Comparison of ENCODE assay signal across 12 mouse cellular contexts in the genomic region with DNA sequence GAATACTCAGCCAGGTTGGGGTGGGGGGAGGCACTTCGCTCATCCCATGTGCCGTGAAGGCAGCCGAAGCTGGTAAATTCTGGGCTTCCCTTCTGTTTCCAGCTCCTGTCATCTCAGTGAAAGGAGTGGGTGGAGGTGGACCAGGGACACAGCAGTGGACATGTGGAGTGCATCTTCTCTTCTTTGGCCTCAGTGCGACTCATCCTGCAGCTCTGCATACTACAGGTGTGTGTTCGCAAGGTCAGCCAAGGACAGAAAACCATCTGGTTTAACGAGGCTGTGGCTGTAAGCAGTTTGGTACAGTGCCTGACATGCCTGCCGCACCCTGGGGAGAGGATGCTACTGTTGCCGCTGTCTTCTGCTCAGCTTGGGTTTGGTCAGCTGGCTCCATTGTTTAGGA.
DNase-seq lines count a peak whose midpoint lies in the region; ATAC-seq lines count a peak whose summit lies in the region.
"Had no signal": no experiment of that assay in that cellular context is flagged by ENCODE, and none has a peak within 500 bp of the region (broad histone marks: within the 10 kb centered on the region; RNA-seq: fewer than 3 reads in every experiment).

No protein-coding gene starts in this region.

- no peaks in the 10 kb centered on the region for H3K27me3 ChIP-seq in hindbrain, embryonic 16.5 days (replicated peaks; ENCODE audit: control insufficient read depth, insufficient read depth, low read length)
- no peaks in the 10 kb centered on the region for H3K27me3 ChIP-seq in neural tube, embryonic 14.5 days (ENCODE audit: control insufficient read depth, insufficient read depth, low read length)
- no peaks in the 10 kb centered on the region for H3K27me3 ChIP-seq in liver, embryonic 12.5 days (replicated peaks)
- H3K27me3 ChIP-seq: embryonic facial prominence, embryonic 12.5 days; intestine, embryonic 15.5 days had no signal

- peak overlapping the region; percentile 18; the same call in 1 of the 2 replicates for H3K4me2 ChIP-seq in hindbrain, embryonic 16.5 days (ENCODE audit: low read length)
- no peak overlapping the region for H3K4me2 ChIP-seq in neural tube, embryonic 14.5 days (ENCODE audit: low read depth, low read length)
- no peak overlapping the region for H3K4me2 ChIP-seq in liver, embryonic 12.5 days
- H3K4me2 ChIP-seq: embryonic facial prominence, embryonic 12.5 days; intestine, embryonic 15.5 days had no signal

- WGBS in hindbrain, embryonic 16.5 days = 60% methylated on average over 8 of the region's 8 CpGs
- WGBS in neural tube, embryonic 14.5 days = 60% methylated on average over 8 of the region's 8 CpGs
- WGBS in liver, embryonic 12.5 days (ENCODE audit: insufficient replicate concordance) = 79% methylated on average over 8 of the region's 8 CpGs

- no peak overlapping the region for H3K9ac ChIP-seq in hindbrain, embryonic 16.5 days (ENCODE audit: low read depth, low read length)
- H3K9ac ChIP-seq in neural tube, embryonic 14.5 days (replicated peaks; ENCODE audit: low read depth, low read length) = 0 out of 2 replicates have a peak overlapping the region, but pooled peaks have one; percentile 18
- H3K9ac ChIP-seq in liver, embryonic 12.5 days = no peak overlapping the region
- H3K9ac ChIP-seq: embryonic facial prominence, embryonic 12.5 days; heart, embryonic 13.5 days; intestine, embryonic 15.5 days had no signal

- no peak for ATAC-seq in hindbrain, embryonic 16.5 days
- ATAC-seq in neural tube, embryonic 14.5 days (ENCODE audit: low read depth) = peak; percentile 1; the same call in 1 of the 2 replicates
- no peak for ATAC-seq in liver, embryonic 12.5 days
- ATAC-seq: intestine, embryonic 15.5 days had no signal

- DNase-seq in layer of hippocampus, adult 11-12 months (ENCODE audit: low spot score) = peak; percentile 31
- DNase-seq in layer of hippocampus, adult 9-10 months (ENCODE audit: low spot score) = no peak
- DNase-seq in cerebellum, adult 9-11 months = peak; percentile 56
- DNase-seq in kidney, adult 8-10 months = no peak
- no peak for DNase-seq in embryo, embryonic 10.5 days (ENCODE audit: low spot score)
- DNase-seq: lung, postnatal 4 days had no signal

- H3K9me3 ChIP-seq in hindbrain, embryonic 16.5 days (ENCODE audit: control insufficient read depth, low read length) = no peaks in the 10 kb centered on the region
- H3K9me3 ChIP-seq in neural tube, embryonic 14.5 days (ENCODE audit: control insufficient read depth, low read length) = no peaks in the 10 kb centered on the region
- no peaks in the 10 kb centered on the region for H3K9me3 ChIP-seq in liver, embryonic 12.5 days (replicated peaks)
- H3K9me3 ChIP-seq: embryonic facial prominence, embryonic 12.5 days; heart, embryonic 13.5 days; intestine, embryonic 15.5 days had no signal

- peak overlapping the region; percentile 76 for H3K27ac ChIP-seq in hindbrain, embryonic 16.5 days (ENCODE audit: low read depth, low read length)
- peak overlapping the region; percentile 69 for H3K27ac ChIP-seq in neural tube, embryonic 14.5 days (ENCODE audit: low read depth, low read length)
- no peak overlapping the region for H3K27ac ChIP-seq in liver, embryonic 12.5 days
- H3K27ac ChIP-seq: embryonic facial prominence, embryonic 12.5 days; heart, embryonic 13.5 days; intestine, embryonic 15.5 days had no signal

- H3K4me1 ChIP-seq in hindbrain, embryonic 16.5 days (ENCODE audit: control insufficient read depth, insufficient read depth, low read depth, low read length) = peaks cover 37% of the 10 kb centered on the region
- H3K4me1 ChIP-seq in neural tube, embryonic 14.5 days (ENCODE audit: control insufficient read depth, insufficient read depth, low read length) = peaks cover 17% of the 10 kb centered on the region
- H3K4me1 ChIP-seq in liver, embryonic 12.5 days = no peaks in the 10 kb centered on the region
- H3K4me1 ChIP-seq: embryonic facial prominence, embryonic 12.5 days; intestine, embryonic 15.5 days had no signal

- no peak overlapping the region for H3K4me3 ChIP-seq in hindbrain, embryonic 16.5 days (ENCODE audit: low read length)
- H3K4me3 ChIP-seq in neural tube, embryonic 14.5 days (ENCODE audit: low read depth, low read length) = no peak overlapping the region
- H3K4me3 ChIP-seq in liver, embryonic 12.5 days = no peak overlapping the region
- H3K4me3 ChIP-seq: embryonic facial prominence, embryonic 12.5 days; heart, embryonic 13.5 days; intestine, embryonic 15.5 days had no signal

- H3K36me3 ChIP-seq in hindbrain, embryonic 16.5 days (ENCODE audit: control insufficient read depth, insufficient read depth, low read length) = no peaks in the 10 kb centered on the region
- H3K36me3 ChIP-seq in neural tube, embryonic 14.5 days (ENCODE audit: control insufficient read depth, insufficient read depth, low read length) = no peaks in the 10 kb centered on the region
- H3K36me3 ChIP-seq in liver, embryonic 12.5 days = no peaks in the 10 kb centered on the region
- H3K36me3 ChIP-seq: embryonic facial prominence, embryonic 12.5 days; heart, embryonic 13.5 days; intestine, embryonic 15.5 days had no signal

Comparison
In these comparisons a context has a peak if more than half of its experiments do, and no peak if none do; other contexts are left out.
1. DNase-seq: peak in layer of hippocampus, adult 11-12 months (single experiment) and cerebellum, adult 9-11 months (single experiment); none in layer of hippocampus, adult 9-10 months (single experiment), kidney, adult 8-10 months (0 of 2) and embryo, embryonic 10.5 days (single experiment).